Mouse (Mus musculus) myocyte (in vitro differentiated cells): ENCODE measurements around the gene Map2k5. TPM values are rescaled to one million over a fixed set of nuclear protein-coding genes. Genes with fewer than 3 reads are reported as not detected.

ENCODE experiments used
- H3K27me3 ChIP-seq: one replicate; pipeline ENCODE4 v1.6.1; 2011; ENCODE audit not compliant: control insufficient read depth, insufficient read depth, insufficient read length
- H3K36me3 ChIP-seq: one replicate; pipeline ENCODE4 v1.6.1; 2011; ENCODE audit not compliant: control insufficient read depth, insufficient read depth
- H3K4me2 ChIP-seq: one replicate; pipeline ENCODE4 v1.6.1; 2011; ENCODE audit warnings: low read depth, control low read depth
- H3K4me3 ChIP-seq: one replicate; pipeline ENCODE4 v1.5.1; 2011; ENCODE audit warnings: mild to moderate bottlenecking, control low read depth, moderate library complexity
- H3K79me2 ChIP-seq: one replicate; pipeline ENCODE4 v1.6.1; 2011; ENCODE audit not compliant: control insufficient read depth, insufficient read depth
- H3ac ChIP-seq: one replicate; pipeline ENCODE4 v1.6.1; 2011; ENCODE audit not compliant: control insufficient read depth, insufficient read length
- CEBPB ChIP-seq: IDR thresholded peaks from 2 replicates; pipeline ENCODE4 v1.6.1; 2011; ENCODE audit warnings: mild to moderate bottlenecking, moderate library complexity; ENCODE audit not compliant: poor library complexity, insufficient read depth, severe bottlenecking
- E2F4 ChIP-seq: IDR thresholded peaks from one replicate; pipeline ENCODE4 v1.6.1; 2011; ENCODE audit warnings: mild to moderate bottlenecking, control low read depth, moderate library complexity; ENCODE audit not compliant: insufficient read depth
- MAX ChIP-seq: IDR thresholded peaks from one replicate; pipeline ENCODE4 v1.6.1; 2011; ENCODE audit warnings: low read depth, mild to moderate bottlenecking, control low read depth
- MYOD1 ChIP-seq, 3 experiments: IDR thresholded peaks; one replicate each; pipeline ENCODE4 v1.6.1; 2011; ENCODE audit warnings: control low read depth in 2 of 3, low read depth in 2 of 3, mild to moderate bottlenecking in 2 of 3, moderate library complexity in 1 of 3; ENCODE audit not compliant: insufficient read length in 2 of 3, control insufficient read depth in 1 of 3
- MYOG ChIP-seq, 3 experiments: IDR thresholded peaks; one replicate each; pipeline ENCODE4 v1.6.1; 2011; ENCODE audit warnings: control low read depth in 2 of 3, low read depth in 2 of 3, mild to moderate bottlenecking in 2 of 3; ENCODE audit not compliant: insufficient read length in 2 of 3, control insufficient read depth in 1 of 3, insufficient read depth in 1 of 3
- POLR2A ChIP-seq: IDR thresholded peaks from one replicate; pipeline ENCODE4 v1.6.1; 2011; ENCODE audit warnings: low read depth, mild to moderate bottlenecking, control low read depth, moderate library complexity; ENCODE audit not compliant: insufficient read length
- POLR2AphosphoS2 ChIP-seq: IDR thresholded peaks from one replicate; pipeline ENCODE4 v1.6.1; 2011; ENCODE audit warnings: low read depth, control low read depth; ENCODE audit not compliant: insufficient read length
- REST ChIP-seq: IDR thresholded peaks from one replicate; pipeline ENCODE4 v1.6.1; 2011; ENCODE audit warnings: mild to moderate bottlenecking, control low read depth, moderate library complexity; ENCODE audit not compliant: insufficient read depth, insufficient read length
- SRF ChIP-seq: IDR thresholded peaks from one replicate; pipeline ENCODE4 v1.6.1; 2011; ENCODE audit warnings: low read depth; ENCODE audit not compliant: control insufficient read depth, insufficient read length
- TCF12 ChIP-seq: IDR thresholded peaks from one replicate; pipeline ENCODE4 v1.6.1; 2011; ENCODE audit warnings: mild to moderate bottlenecking, control low read depth; ENCODE audit not compliant: poor library complexity, insufficient read depth, severe bottlenecking
- TCF3 ChIP-seq: IDR thresholded peaks from one replicate; pipeline ENCODE4 v1.6.1; 2011; ENCODE audit warnings: low read depth, control low read depth; ENCODE audit not compliant: insufficient read length
- USF1 ChIP-seq: IDR thresholded peaks from one replicate; pipeline ENCODE4 v1.6.1; 2011; ENCODE audit warnings: low read depth, mild to moderate bottlenecking, control low read depth, moderate library complexity
- polyA plus RNA-seq: library from polyadenylated mRNA; unstranded; fragments of >200 nt; fragmentation: generic; extraction: Trizol; gene quantifications from one replicate; pipeline ENCODE4 v1.2.1, GENCODE M21; 2012; ENCODE audit warnings: missing spikeins

Map2k5 gene
- polyA plus RNA-seq, 1 experiment, result 17.7 TPM

- Histone ChIP-seq H3K27me3 (no peaks in the 10 kb centered on the region), H3K36me3 (peaks cover 3% of the 10 kb centered on the region), H3K4me3 (no peak overlapping the region), H3ac (no peak overlapping the region), H3K4me2 (no peak overlapping the region), H3K79me2 (no peaks in the 10 kb centered on the region)
- no peak for TF ChIP-seq USF1
- no peak for TF ChIP-seq POLR2A
- TF ChIP-seq TCF3, result no peak
- no peak for TF ChIP-seq MYOG (IDR thresholded peaks at IDR 0.05; ENCODE audit: control insufficient read depth in 1 of 3, insufficient read depth in 1 of 3, insufficient read length in 2 of 3, low read depth in 2 of 3)
- no peak for TF ChIP-seq MAX
- no peak for TF ChIP-seq MYOD1 (IDR thresholded peaks at IDR 0.05; ENCODE audit: control insufficient read depth in 1 of 3, insufficient read length in 2 of 3, low read depth in 2 of 3)
Observed at GRCm38 (mm10) chr9:63328958-63329685, 48.6 kb downstream of the Map2k5 start.

GRCm38 (mm10) chr9:63315231-63315630 is 62.5 kb downstream of the Map2k5 start:
- Histone ChIP-seq H3K79me2 (no peaks in the 10 kb centered on the region), H3K4me2 (no peak overlapping the region), H3ac (no peak overlapping the region), H3K27me3 (no peaks in the 10 kb centered on the region), H3K36me3 (no peaks in the 10 kb centered on the region), H3K4me3 (no peak overlapping the region)
- no peak for TF ChIP-seq TCF12
- TF ChIP-seq MAX, result no peak
- TF ChIP-seq TCF3, result no peak
- TF ChIP-seq SRF, result no peak
- TF ChIP-seq MYOD1 (IDR thresholded peaks at IDR 0.05; ENCODE audit: control insufficient read depth in 1 of 3, insufficient read length in 2 of 3, low read depth in 2 of 3), result no peak
- TF ChIP-seq E2F4, result no peak
- TF ChIP-seq REST, result no peak
- TF ChIP-seq USF1, result no peak
- no peak for TF ChIP-seq MYOG (IDR thresholded peaks at IDR 0.05; ENCODE audit: control insufficient read depth in 1 of 3, insufficient read depth in 1 of 3, insufficient read length in 2 of 3, low read depth in 2 of 3)

- Histone ChIP-seq H3K4me2 (no peak overlapping the region), H3K36me3 (no peaks in the 10 kb centered on the region), H3ac (no peak overlapping the region), H3K79me2 (no peaks in the 10 kb centered on the region), H3K4me3 (no peak overlapping the region), H3K27me3 (no peaks in the 10 kb centered on the region)
- TF ChIP-seq TCF12, result no peak
- TF ChIP-seq MYOD1 (IDR thresholded peaks at IDR 0.05; ENCODE audit: control insufficient read depth in 1 of 3, insufficient read length in 2 of 3, low read depth in 2 of 3), result no peak
- TF ChIP-seq E2F4, result no peak
- TF ChIP-seq MYOG (IDR thresholded peaks at IDR 0.05; ENCODE audit: control insufficient read depth in 1 of 3, insufficient read depth in 1 of 3, insufficient read length in 2 of 3, low read depth in 2 of 3), result no peak
- no peak for TF ChIP-seq MAX
- TF ChIP-seq REST, result no peak
- TF ChIP-seq USF1, result no peak
- TF ChIP-seq POLR2AphosphoS2, result no peak
- no peak for TF ChIP-seq TCF3
- TF ChIP-seq POLR2A, result no peak
- no peak for TF ChIP-seq CEBPB
- TF ChIP-seq SRF, result no peak
Observed at GRCm38 (mm10) chr9:63314126-63314525, 63.6 kb downstream of the Map2k5 start.

- Histone ChIP-seq H3K36me3 (no peaks in the 10 kb centered on the region), H3K27me3 (no peaks in the 10 kb centered on the region), H3K4me2 (peak overlapping the region; percentile 5), H3K79me2 (no peaks in the 10 kb centered on the region), H3K4me3 (no peak overlapping the region), H3ac (no peak overlapping the region)
- TF ChIP-seq MAX, result no peak
- TF ChIP-seq SRF, result no peak
- TF ChIP-seq REST, result no peak
- TF ChIP-seq TCF3, result no peak
- TF ChIP-seq E2F4, result no peak
- no peak for TF ChIP-seq POLR2AphosphoS2
Observed at GRCm38 (mm10) chr9:63309956-63310355, 67.7 kb downstream of the Map2k5 start.

- TF ChIP-seq SRF (peak; percentile 55), MYOD1 (IDR thresholded peaks at IDR 0.05; ENCODE audit: control insufficient read depth in 1 of 3, insufficient read length in 2 of 3, low read depth in 2 of 3) (peak; percentile 50 to 71 (median 57)), E2F4 (no peak), REST (no peak), TCF12 (no peak), USF1 (no peak), CEBPB (peak; percentile 75), POLR2A (no peak), MYOG (IDR thresholded peaks at IDR 0.05; ENCODE audit: control insufficient read depth in 1 of 3, insufficient read depth in 1 of 3, insufficient read length in 2 of 3, low read depth in 2 of 3) (peak in 2 of 3 experiments; percentile 41 to 53), MAX (no peak)
- H3K27me3 ChIP-seq, result no peaks in the 10 kb centered on the region
- H3ac ChIP-seq, result no peak overlapping the region
- peak overlapping the region; percentile 36 for H3K4me2 ChIP-seq
- no peaks in the 10 kb centered on the region for H3K79me2 ChIP-seq
- no peak overlapping the region for H3K4me3 ChIP-seq
- H3K36me3 ChIP-seq, result no peaks in the 10 kb centered on the region
Observed at GRCm38 (mm10) chr9:63309008-63309407, 68.7 kb downstream of the Map2k5 start.
